Mouse (Mus musculus): ENCODE data around the gene Huwe1.
A peak's percentile ranks its signal among the peaks of the same experiment; 100 is the strongest.

Gene Huwe1

DNA sequence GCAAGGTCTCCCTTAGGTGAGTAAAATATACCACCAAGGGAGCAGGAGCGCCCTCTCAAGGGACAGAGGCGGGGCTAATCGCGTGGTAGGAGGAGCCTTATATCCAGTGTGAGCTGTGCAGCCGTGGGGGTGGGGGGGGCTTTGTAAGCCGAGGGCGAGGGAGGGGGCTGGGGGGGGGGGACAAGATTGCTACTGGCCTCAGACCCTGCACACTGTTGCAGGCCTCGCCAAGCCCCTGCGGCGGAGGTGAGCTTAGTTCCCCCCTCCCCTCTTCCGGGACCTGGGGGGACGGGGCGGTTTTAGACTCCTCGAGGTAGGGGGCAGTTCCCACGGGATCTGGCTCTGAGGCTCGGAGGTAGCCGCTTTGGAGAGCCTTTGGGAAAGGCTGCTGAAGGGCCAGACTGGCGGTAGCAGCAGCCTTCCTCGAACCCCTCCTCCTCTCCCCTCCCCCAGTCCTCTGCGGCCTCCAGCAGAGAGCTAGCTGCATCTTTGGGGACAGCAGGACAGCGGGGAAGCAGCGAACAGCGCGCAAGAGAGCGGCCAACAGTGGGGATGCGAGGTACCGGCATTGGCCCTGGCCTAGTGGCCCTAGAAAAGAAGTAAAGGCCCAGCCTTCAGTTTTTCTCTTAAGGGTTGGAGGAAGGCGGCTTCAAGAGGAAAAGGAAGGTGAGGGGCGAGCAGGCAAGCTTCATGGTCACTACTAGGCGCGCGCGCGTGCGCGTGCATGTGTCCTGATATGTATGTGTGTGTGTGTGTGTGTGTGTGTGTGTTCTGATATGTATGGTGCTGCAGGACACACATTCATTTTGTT, at the start of gene Huwe1:
Gene Huwe1, plus strand, starts transcription at position 107 of the 811 bp plus-strand sequence.
- DNase-seq (ENCODE audit: low spot score), result peak; percentile 50

DNA sequence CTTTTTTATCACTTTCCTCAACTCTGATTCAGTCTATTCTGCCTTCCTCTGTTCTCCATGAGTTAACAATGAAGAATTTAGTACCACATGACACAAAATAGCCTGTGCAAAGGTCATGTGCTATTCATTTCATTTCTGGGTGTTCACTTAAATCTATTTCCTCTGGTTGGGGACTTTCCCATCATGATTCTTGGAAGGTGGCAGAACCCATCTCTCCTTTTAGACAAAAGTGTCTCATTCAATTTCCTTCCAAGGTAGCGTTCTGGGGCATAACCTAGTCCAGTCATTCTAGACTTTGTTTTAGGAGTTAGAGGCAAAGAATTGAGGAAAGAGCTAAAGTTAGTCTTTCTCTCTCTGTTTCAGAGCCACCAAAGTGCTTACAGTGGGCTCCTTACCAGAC, 20.3 kb upstream of the Huwe1 start:
- DNase-seq (ENCODE audit: low spot score), result no peak

DNA sequence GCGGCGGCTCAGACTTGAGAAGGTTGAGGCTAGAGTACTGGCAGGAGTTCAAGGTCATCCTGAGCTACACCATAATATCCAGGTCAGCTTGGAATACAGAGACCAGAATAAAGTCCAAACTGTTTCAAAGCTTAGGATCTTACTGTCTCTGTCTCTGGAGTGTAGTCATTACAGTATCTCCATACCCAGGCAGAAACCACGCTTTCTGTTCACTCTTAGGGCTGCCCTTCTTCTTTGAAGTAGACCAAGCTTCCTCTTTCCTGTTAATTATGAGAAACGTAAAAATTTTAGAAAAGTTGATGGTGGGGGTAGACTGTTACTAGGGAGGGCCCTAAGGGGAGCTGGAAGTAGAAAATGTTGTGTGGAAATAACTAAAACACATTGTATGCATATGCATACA, 17.7 kb upstream of the Huwe1 start:
- DNase-seq (ENCODE audit: low spot score), result no peak

DNA sequence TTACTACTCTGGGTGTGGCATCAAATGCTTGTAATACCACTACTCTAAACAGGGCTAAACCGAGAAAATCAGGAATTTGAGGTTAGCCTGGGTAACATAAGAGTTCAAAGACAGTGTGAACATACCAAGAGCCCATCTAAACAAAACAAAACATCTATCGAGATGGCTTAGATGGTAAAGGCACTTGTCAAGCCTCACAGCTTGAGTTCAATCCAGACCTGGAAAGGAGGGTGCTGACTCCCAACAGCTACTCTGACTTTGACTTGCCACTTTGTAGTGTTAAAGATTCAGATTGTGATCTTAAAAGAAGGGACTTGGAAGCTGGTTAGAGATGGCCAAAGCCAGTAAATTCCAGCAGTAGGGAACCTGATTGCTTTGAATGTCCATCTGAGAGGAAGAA, 7.8 kb upstream of the Huwe1 start:
- no peak for DNase-seq (ENCODE audit: low spot score)

DNA sequence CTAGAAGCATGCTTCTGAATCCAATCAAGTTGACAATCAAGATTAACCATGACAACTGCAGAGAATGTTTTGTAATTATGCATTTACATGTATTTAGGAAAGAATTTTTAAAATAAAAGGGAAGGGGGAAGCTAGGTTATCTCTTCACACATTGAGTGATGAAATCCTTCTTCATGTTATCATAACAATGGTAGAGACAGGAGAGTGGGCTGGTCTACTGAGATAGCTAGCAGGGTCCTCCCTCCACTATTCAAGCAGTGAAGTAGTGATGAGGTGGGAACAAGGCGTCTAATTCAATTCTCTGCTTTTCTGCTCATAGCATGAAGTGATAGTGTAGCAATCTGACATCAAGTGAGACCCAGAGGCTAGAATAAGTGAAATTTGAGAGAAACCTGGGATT, 2.6 kb upstream of the Huwe1 start:
- DNase-seq (ENCODE audit: low spot score), result no peak

DNA sequence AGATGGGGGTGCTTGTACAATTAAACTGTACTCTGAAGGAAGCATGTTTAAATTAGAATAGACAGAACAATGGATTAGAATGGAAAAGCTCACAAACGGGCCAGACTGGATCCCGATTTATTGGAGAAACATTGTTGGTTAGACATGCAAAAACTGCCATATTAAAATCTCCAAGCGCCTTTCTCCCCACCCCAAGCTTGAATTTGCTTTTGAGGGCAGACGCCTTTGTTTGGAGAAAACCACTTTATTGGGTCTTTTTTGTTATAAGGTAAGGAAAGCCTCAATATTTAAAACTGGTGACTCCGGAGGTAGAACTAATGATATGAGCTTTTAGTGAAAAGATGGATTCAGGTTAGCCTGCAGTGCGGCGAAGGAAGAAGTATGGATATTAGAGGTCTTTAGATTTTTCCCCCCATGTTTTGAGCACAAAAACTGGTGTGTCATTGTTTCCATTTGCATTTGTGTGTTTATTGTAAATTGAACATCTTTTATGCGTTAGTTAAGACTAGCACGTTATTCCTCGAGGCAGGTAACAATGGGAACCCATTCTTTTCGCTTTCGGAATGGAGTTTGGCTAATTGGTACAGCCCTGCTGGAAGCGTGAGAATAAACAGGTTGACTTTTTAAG, 1.8 kb downstream of the Huwe1 start:
- no peak for DNase-seq (ENCODE audit: low spot score)

DNA sequence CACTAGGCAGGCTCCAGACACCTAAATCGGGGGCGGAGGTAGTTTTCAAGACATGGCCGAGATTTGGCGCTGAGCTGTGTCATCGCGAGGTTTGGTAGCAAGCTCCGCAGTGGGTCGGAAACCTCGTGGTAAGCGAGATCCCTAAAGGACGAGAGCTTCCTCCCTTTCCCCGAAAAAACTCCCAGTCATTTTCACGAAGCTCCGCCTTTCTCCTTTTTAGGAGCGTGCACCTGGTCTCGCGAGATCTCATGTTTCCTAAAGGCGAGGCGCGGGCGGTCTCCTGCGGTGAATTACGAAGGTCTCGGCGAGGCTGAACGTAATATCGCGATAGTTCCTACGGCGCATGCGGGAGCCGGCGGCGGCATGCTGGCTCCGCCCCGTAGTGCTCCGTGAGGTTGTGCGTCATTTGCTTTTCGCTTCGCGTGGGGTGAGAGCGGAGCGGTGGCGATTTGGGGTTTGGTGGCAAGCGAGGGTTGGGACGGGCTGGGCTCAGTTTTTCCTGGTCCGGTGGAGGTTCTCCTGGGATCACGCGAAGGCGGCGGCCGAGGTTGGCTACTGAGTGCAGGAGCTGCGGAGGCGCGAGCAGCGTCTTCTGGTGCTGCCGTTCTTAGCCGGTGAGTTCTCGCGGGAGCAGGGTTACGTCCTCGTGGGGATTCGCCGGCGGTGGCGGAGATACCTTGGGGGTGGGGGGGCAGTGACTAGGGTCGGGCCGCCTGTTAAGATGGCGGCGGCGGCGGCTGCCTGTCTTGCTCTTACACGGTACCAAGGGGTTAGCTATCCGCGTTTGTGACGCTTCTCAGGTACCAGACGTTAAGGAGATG, 2.6 kb downstream of the Huwe1 start:
- peak; percentile 95 for DNase-seq (ENCODE audit: low spot score)

DNA sequence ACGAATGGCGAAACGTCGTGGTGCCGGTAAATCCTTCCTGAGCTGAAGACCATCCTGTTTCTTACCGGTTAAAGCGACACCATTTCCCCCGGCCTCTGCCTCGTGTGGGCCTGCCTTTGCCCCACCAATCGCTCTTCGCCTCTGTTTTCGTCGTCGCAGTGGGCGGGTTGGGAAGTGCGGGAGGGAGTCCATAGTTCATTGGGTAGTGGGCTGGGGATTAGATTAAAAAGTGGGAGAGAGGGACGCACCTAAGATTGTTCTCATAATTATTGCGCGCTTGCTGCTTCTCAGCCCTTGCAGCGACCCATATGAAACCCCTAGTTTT, 3.1 kb downstream of the Huwe1 start:
- DNase-seq (ENCODE audit: low spot score), result peak; percentile 38

DNA sequence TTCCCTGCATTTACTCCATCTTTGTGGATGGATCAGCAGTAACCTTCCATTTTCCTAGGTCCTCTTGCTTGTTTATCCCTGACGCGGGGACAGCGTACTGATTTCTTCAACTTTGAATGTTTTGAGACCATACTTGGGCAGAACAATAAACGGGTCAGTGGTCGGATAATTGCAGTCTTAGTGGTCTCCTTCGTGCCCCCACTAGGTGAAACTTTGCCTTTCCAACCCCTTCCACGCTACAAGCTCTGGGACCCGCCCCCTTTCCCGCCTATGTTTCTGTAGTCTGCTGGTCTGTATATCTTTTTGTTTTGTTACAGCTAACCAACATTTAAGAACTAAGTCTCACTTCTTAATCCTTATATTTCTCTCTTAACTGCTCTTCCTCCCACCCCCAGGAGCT, 3.8 kb downstream of the Huwe1 start:
- no peak for DNase-seq (ENCODE audit: low spot score)

DNA sequence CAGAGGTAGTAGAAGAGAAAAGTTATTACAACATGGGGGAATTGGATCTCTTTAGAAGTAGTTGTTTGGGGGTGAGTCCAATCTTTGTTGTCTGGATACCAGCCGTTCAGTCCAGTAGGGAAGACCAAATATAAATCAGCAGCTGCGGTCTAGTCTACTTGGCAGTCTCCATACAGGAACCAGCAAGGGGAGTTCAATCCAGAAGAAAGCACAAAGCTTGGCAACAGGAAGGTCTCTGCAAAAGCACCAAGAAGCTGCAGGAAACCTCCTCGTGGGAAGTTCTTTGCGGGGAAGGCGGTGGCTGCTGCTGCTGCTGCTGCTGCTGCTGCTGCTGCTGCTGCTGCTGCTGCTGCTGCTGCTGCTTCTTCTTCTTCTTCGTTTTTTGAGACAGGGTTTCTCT, 10.9 kb downstream of the Huwe1 start:
- no peak for DNase-seq (ENCODE audit: low spot score)

DNA sequence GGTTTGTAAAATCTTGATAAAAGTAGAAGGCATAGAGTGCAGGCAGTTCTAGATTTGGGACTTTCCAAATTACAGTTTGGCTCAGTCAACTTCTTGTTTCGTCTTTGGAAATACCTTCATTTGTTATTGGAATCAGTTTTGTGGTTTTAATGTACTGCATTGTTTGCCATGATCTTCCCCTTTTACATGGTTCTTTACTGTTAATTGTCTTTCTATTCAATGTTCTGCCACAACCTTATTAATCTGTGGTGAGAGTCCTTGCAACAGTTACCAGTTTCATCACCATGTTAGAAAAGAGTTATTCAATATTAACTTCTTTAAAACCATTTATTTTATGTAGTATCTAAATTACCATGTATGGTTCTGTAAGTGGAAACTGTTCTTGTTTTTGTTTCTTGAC, 13.0 kb downstream of the Huwe1 start:
- DNase-seq (ENCODE audit: low spot score), result no peak

DNA sequence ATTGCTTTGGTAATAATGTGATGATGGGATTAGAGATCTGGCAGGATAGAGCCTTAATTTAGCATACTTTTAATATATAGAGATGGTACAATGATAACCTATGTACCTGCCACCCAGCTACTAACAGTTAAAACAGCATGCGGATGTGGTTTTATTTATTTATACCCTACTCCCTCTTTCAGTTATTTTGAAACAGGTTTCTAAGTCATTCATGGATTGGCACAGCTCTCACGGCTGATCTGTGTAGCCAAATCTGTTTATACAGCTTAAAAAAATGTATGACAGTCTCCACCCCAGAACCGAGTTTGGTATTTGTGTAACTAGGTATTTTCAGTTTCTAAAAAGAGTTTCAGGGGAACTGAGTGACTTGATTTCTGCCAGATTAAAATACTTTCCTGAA, 17.1 kb downstream of the Huwe1 start:
- no peak for DNase-seq (ENCODE audit: low spot score)

DNA sequence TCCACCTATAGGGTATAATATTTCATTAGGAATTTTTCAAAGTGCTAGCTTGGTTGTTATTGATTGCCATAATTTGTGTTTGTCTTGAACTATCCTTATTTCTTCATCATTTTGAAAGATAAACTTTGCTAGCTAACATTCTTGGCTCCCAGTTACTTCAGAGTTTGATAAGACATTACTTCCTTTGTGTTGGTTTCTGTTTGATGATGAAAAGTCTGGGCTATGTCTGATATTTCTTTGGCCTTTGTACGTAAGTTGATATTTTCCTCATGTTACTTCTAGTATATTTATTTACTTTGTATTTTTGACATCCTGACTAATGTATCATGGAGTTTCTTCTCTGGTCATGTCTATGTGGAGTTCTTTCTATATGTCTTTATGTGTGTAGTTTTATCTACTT, 28.4 kb downstream of the Huwe1 start:
- DNase-seq (ENCODE audit: low spot score), result no peak

DNA sequence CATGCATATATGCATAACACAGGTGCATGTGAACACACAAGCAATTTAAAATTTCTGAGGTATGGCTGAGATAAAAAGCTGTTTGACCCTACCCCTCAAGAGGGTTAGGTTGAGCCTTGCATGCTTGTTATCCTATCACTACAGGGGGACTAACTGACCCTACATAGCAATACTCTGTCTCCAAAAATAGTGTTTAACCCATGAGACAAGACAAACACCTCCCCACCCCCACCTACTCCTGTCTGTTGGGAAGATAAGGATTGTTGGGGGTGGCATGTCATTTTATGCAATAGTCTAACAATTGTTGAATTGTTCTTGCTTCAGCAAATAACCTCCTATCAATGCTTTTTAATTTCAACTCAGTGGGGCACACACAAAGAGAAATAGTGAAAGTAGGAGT, 30.7 kb downstream of the Huwe1 start:
- no peak for DNase-seq (ENCODE audit: low spot score)

DNA sequence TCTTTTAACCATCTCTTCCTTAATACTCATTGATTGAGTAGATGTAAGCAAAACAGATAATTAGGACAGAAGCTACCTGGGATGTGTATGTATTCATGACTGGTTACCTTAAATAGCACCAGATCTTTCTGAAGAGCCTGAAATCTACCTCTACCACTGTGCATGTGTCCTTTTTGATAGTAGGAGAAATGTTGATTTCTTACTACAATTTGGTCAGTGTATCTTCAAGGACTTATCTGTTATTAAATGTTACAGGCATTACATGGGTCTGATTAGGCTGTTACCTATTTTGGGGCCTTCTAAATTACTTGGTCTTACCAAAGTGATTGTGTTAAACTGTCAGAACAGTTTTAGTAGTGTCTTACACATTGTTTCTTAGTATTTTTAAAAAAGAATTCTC, 32.4 kb downstream of the Huwe1 start:
- DNase-seq (ENCODE audit: low spot score), result no peak

DNA sequence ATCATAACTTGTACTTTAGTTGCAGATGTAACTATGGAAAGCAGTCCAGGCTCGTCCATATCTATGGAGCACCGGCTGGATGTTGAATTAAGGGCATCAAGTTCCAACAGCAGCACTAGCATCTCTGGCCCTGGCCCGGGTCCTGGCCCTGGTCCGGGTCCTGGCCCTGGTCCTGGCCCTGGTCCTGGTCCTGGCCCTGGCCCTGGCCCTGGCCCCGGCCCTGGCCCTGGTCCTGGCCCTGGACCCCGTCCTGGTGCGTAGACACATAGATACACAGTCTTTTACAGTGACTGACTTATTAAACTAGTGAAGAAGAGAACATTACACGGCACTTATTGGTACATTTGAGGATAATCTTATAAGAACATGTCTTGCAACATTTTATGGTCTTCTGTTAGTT, 58.8 kb downstream of the Huwe1 start:
- no peak for DNase-seq (ENCODE audit: low spot score)

DNA sequence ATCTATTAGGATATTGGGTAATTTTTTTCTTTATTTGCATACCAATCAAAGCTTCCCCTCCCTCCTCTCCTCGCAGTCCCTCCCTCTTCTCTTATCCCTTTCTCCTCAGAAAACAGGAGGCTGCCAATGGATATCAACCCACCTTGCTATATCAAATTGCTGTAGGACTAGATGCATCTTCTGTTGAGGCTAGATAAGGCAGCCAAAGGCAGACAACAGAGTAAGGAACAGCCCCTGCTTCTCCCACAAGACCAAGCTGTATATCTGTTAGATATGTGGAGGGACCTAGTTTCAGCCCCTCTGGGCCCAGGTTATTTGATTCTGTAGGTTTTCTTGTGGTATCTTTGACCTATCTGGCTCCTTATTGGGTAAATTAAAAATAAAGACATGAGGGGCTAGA, 110.1 kb downstream of the Huwe1 start:
- DNase-seq (ENCODE audit: low spot score), result peak; percentile 18

DNA sequence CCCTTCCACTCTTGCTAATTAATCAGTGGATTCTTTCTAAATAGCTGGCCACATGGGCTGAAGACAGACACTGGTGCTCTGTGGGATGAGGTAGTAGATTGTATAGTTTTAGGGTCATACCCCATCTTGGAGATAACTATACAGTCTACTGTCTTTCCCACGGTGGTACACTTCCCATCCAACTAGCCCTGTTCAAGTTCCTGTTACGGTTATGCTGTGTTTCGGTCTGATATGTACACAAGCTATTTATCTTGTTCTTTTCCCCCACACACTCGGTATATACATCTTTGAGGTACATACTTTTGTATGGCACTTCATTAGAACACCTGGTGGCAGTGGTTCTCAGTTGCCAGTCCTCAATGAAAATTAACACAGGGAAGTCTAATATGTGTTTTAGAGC, 111.7 kb downstream of the Huwe1 start:
- no peak for DNase-seq (ENCODE audit: low spot score)

DNA sequence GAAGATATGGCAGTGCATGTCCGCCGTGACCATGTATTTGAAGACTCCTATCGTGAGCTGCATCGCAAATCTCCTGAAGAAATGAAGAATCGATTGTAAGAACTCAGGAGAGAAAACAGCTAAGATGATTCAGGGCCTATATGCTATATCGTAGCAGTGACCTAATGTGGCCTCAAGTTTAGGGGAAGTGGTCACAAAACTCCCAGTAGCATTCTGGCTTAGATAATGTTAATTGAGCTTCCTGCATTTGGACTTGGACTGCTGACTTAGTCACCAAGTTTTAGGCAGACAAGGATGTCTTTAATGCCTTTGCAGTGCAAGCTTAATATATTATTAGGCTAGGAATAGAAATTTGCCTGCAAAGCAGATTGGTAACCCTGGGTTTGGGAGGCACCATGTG, 128.8 kb downstream of the Huwe1 start:
- DNase-seq (ENCODE audit: low spot score), result no peak

DNA sequence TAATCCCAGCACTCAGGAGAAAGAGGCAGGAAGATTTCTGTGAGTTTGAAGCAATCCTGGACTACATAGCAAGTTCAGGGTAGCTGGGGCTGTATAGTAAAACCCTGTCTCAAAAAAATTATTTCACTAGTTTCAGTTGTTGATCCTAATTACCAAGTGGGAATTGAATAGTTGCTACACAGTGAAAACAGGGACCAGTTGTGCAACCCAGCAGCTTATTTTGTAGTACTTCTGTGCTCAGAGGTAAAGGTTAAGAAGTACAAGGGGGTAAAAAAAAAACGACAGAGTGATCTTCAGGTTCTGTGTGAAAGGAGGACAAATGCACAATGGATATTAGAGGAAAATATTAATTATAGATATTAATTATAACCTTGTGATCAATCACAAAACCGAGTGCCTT, 138.2 kb downstream of the Huwe1 start:
- no peak for DNase-seq (ENCODE audit: low spot score)

DNA sequence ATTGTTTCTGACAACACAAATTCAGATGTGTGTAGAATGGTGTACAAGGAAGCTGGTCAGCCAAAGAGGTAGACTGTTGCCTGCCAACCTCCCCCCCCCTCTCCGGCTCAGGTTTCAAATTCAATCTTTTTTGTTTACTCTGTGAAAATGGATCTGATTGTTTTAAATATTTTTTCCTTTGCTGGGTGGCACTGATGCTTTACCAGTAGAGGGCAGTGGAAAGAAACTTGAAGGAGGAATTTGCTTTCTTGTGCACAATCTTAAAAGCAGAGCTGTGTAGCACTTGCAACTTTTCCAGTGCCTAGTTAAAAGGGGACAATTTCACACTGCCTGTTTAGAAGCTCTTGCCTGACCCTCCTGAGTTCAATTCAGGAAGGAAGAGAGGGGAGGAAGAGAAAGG, 146.4 kb downstream of the Huwe1 start:
- DNase-seq (ENCODE audit: low spot score), result no peak

DNA sequence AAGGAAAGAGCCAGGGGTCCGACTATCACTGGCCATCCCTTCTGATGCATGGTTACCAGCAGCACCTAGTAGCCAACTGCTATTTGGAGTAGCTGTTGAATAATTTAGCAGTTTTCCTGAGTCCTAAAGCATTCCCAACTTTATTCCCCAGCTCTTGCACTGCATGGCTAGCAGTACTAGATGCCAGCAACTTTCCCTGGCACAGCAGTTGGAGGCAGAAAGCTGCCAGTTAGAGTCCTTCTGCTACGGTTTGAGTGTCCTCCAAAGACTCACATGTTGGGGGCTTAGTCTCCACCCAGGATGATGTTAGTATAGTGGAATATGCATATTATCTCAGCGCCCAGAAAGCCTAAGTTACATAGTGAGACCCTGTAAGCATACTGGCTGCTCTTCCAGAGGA, 147.2 kb downstream of the Huwe1 start:
- no peak for DNase-seq (ENCODE audit: low spot score)

DNA sequence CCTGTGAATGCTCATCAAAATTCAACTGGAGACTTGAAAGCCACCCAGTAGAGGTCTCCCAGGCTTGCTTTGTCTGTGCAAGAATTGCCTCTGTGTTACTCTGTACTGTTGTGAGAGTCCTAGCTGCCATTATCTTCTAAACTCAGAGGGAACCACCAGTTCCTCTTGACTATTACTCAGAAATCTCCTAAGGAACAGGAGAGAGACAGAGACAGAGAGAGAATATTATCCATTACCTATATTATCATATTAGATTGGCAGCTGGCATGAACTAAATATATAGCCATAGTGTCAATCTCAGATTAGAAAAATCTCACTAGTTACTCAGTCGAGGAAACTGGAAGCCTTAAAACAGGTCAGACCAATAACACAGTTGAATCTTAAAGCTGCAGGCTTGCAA, 149.6 kb downstream of the Huwe1 start:
- no peak for DNase-seq (ENCODE audit: low spot score)

Measured in c-Kit-positive CD71-positive TER-119-positive erythroid progenitor cells, embryonic 14.5 days (primary cell).